Mouse (Mus musculus) ES-Bruce4 (cell line): ENCODE data around the gene Fam131c. TPM values are rescaled to one million over a fixed set of nuclear protein-coding genes. Genes with fewer than 3 reads are reported as not detected.

Experiments
- H3K27ac ChIP-seq: 2 replicates; pipeline ENCODE4 v1.5.1; 2012; ENCODE audit warnings: low read length, inconsistent platforms; ENCODE audit not compliant: insufficient read depth
- H3K27me3 ChIP-seq: 2 replicates; pipeline ENCODE4 v1.6.1; 2012; ENCODE audit warnings: mild to moderate bottlenecking, low read length, inconsistent platforms; ENCODE audit not compliant: control insufficient read depth, poor library complexity, insufficient read depth, severe bottlenecking
- H3K36me3 ChIP-seq: 2 replicates; pipeline ENCODE4 v1.6.1; 2012; ENCODE audit warnings: inconsistent platforms, mild to moderate bottlenecking, low read length, moderate library complexity; ENCODE audit not compliant: control insufficient read depth, poor library complexity, insufficient read depth, severe bottlenecking
- H3K4me1 ChIP-seq: one replicate; pipeline ENCODE4 v1.8.1; 2011; ENCODE audit warnings: low read length; ENCODE audit not compliant: control insufficient read depth, insufficient read depth
- H3K4me3 ChIP-seq: 2 replicates; pipeline ENCODE4 v1.5.1; 2011; ENCODE audit warnings: low read depth, mild to moderate bottlenecking, low read length
- H3K9ac ChIP-seq: 2 replicates; pipeline ENCODE4 v1.6.1; 2012; ENCODE audit warnings: low read depth, mild to moderate bottlenecking, inconsistent platforms; ENCODE audit not compliant: poor library complexity, severe bottlenecking
- H3K9me3 ChIP-seq: replicated peaks from 2 replicates; pipeline ENCODE4 v1.6.1; 2012; ENCODE audit warnings: mild to moderate bottlenecking, low read length, inconsistent platforms; ENCODE audit not compliant: control insufficient read depth, poor library complexity, insufficient read depth, severe bottlenecking
- CTCF ChIP-seq: IDR thresholded peaks from one replicate; pipeline ENCODE4 v1.8.1; 2011; ENCODE audit warnings: low read depth, low read length
- EP300 ChIP-seq: IDR thresholded peaks from 2 replicates; pipeline ENCODE4 v1.6.1; 2011; ENCODE audit warnings: low read depth, low read length; ENCODE audit not compliant: insufficient read depth
- POLR2A ChIP-seq: IDR thresholded peaks from one replicate; pipeline ENCODE4 v1.8.1; 2011; ENCODE audit warnings: low read length; ENCODE audit not compliant: insufficient read depth
- polyA plus RNA-seq: library from polyadenylated mRNA; stranded (reverse); fragments of >200 nt; gene quantifications from 2 replicates; pipeline ENCODE4 v1.2.4, GENCODE M21; 2011; ENCODE audit warnings: low read depth; ENCODE audit not compliant: missing spikeins, insufficient read depth, insufficient read length

Gene Fam131c
- polyA plus RNA-seq, 1 experiment = 3.6 TPM

DNA sequence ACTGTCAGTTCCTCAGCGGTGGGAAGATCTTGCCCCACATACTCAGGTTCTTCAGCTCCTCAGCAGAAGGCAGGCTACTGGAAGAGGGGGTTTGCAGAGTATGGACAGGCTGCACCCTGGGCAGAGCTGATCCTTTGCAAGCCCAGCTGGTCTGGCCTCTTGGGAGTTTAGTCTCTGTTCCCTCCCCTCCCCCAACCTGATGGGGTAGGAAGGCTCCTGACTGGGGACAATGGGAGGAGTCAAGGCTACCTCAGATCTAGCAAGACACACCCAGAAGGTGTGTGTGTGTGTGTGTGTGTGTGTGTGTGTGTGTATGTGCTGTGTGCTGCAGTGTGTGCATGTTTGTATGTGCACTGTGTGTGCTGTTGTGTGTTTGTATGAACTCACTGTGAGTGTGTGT, 29.2 kb upstream of the Fam131c start:
- H3K36me3 ChIP-seq = no peaks in the 10 kb centered on the region
- no peaks in the 10 kb centered on the region for H3K27me3 ChIP-seq
- no peak overlapping the region for H3K27ac ChIP-seq
- TF ChIP-seq EP300 (0 out of 2 replicates have a peak, but pooled peaks have one; percentile 46), CTCF (no peak)
- H3K4me1 ChIP-seq = peaks cover 9% of the 10 kb centered on the region
- H3K9ac ChIP-seq = no peak overlapping the region
- H3K4me3 ChIP-seq = no peak overlapping the region
- no peaks in the 10 kb centered on the region for H3K9me3 ChIP-seq

DNA sequence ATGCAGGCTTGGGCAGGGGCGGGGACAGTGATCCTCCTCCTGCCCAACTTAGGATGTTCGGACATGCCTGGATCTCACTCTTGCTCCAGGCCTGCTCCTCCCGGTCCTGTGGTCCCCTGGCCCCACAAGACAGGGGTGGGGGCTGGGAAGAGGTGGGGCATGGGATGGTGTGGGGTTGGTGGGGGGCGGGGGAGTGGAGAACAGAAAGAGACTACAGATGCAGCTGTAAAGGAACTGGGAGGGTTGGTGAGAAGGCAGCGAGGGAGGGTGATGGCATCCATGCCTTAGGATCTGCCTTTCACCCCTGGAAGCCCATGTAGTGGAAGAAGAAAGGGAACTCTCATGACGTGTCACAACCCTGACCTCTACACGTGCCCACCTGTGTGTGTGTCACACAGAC, 26.5 kb upstream of the Fam131c start:
- Histone ChIP-seq H3K9me3 (no peaks in the 10 kb centered on the region), H3K36me3 (no peaks in the 10 kb centered on the region), H3K27ac (no peak overlapping the region), H3K9ac (no peak overlapping the region), H3K4me3 (no peak overlapping the region), H3K27me3 (no peaks in the 10 kb centered on the region), H3K4me1 (peaks cover 7% of the 10 kb centered on the region)
- TF ChIP-seq EP300 (no peak), POLR2A (no peak)

DNA sequence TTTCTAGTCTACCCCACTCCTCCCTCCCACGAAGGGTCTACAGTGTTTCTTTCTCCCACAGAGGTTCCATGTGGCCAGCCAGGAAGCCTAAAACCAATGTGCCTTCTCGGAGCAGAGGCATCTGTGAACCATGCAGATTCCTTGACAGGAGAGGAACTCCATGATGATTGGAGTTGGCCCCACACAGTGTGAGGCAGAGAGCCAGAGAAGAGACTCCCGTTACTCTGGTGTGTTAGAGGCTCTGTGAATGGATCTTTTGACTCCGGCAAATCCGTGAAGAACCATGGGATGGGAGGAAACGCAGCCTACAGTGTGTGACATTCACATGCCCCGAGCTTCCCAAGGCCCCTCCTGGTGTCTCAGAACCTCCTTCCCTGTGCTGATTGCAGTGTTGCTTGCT, 24.5 kb upstream of the Fam131c start:
- Histone ChIP-seq H3K9ac (no peak overlapping the region), H3K4me3 (no peak overlapping the region), H3K36me3 (no peaks in the 10 kb centered on the region), H3K4me1 (peaks cover 3% of the 10 kb centered on the region), H3K27ac (no peak overlapping the region), H3K9me3 (no peaks in the 10 kb centered on the region), H3K27me3 (no peaks in the 10 kb centered on the region)
- TF ChIP-seq EP300 (no peak), POLR2A (no peak), CTCF (no peak)

DNA sequence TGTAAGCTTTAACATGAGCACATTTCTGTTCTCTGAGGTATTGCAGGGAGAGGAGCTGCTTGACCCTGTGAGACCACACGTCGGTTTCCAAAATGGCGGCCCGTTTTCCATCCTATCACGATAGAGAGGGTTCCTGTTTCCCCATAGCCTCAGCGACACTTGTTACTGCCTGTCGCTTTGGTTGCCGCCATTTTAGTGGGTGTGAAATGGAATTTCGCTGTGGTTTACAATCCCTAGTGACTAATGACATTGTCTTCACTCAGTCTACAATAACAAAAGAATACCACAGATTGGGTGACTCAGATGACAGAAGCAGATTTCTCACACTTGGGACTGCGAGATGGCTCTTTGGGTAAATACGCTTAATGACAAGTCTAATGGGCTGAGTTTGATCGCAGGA, 22.8 kb upstream of the Fam131c start:
- Histone ChIP-seq H3K4me3 (no peak overlapping the region), H3K27ac (no peak overlapping the region), H3K9me3 (no peaks in the 10 kb centered on the region), H3K27me3 (no peaks in the 10 kb centered on the region), H3K36me3 (no peaks in the 10 kb centered on the region), H3K4me1 (peaks cover 1% of the 10 kb centered on the region), H3K9ac (no peak overlapping the region)
- TF ChIP-seq CTCF = no peak
- TF ChIP-seq EP300 = no peak
- TF ChIP-seq POLR2A = no peak

DNA sequence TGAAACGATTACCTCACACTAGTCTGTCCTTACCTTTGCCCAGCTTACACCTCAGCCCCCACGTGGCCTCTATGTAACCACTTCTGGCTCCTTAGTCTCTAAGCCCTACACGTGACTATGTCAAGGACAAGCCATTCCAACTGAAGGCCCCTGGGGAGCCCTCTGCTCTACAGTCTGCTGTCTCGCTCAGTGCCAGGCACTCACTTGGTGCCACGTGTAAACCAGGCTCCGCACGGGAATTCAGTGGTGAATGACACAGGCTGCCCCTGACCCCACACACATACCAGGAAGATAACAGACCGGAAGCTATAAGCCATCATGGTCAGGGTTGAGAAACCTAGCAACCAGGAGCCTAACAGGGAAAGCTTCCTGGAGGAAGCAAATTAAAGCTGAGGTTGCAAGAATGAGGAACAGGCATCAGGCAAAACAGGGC, 20.6 kb upstream of the Fam131c start:
- Histone ChIP-seq H3K27ac (no peak overlapping the region), H3K9me3 (no peaks in the 10 kb centered on the region), H3K4me1 (no peaks in the 10 kb centered on the region), H3K27me3 (no peaks in the 10 kb centered on the region), H3K4me3 (no peak overlapping the region), H3K9ac (no peak overlapping the region), H3K36me3 (no peaks in the 10 kb centered on the region)
- TF ChIP-seq CTCF (no peak), POLR2A (no peak), EP300 (no peak)

DNA sequence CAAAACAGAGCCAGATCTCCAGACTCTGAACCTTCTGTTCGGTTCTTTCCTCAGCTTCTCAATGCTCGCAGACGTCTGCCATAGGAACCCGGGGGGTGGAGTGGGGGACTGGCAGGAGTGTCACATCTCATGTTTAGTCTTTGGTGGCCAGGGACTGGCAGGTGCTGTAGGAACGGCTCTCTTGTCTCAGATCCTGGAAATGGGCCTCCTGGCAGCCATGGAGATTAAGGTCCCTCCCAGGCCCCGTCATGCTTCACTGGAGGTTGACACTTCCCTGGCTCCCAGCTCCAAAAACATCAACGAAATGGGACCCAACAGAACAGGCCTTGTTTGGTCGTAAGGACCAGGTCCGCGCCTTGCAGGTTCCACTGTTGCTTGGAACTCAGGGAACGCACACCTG, 19.4 kb upstream of the Fam131c start:
- Histone ChIP-seq H3K36me3 (no peaks in the 10 kb centered on the region), H3K9me3 (no peaks in the 10 kb centered on the region), H3K4me1 (no peaks in the 10 kb centered on the region), H3K4me3 (no peak overlapping the region), H3K27me3 (no peaks in the 10 kb centered on the region), H3K9ac (no peak overlapping the region), H3K27ac (no peak overlapping the region)
- TF ChIP-seq CTCF (no peak), EP300 (no peak), POLR2A (no peak)
